Mouse (Mus musculus): ENCODE measurements around the gene Tcap. TPM values are rescaled to one million over a fixed set of nuclear protein-coding genes. Genes with fewer than 3 reads are reported as not detected.

Tcap gene
- polyA plus RNA-seq, 1 experiment: not detected

DNA sequence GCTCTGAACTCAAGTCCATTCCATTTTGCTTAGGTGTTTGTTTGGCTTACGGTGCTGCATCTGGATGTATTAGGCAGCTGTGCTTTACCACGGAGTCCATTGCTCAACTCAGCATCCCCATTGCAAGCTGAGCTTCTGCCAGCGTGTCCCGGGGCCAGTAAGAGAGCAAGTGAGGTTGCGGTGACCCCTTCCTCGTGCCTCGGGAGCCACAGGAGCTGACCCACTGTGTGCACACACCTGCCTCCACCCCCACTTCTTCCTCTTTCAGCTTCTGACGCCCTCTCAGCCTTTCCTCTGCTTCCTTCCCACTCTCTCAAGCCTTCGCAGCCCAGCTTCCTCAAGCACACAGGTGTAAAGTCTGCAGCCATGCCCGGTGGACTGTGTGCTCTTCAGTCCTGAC is 17.3 kb upstream of the Tcap start:
- Histone ChIP-seq H3K9me3 (replicated peaks; ENCODE audit: control insufficient read depth, insufficient read depth, low read length, poor library complexity, severe bottlenecking) (no peaks in the 10 kb centered on the region), H3K27me3 (ENCODE audit: control insufficient read depth, insufficient read depth, low read length, poor library complexity, severe bottlenecking) (no peaks in the 10 kb centered on the region), H3K36me3 (ENCODE audit: control insufficient read depth, insufficient read depth, low read length, poor library complexity, severe bottlenecking) (no peaks in the 10 kb centered on the region), H3K4me3 (ENCODE audit: low read depth, low read length) (no peak overlapping the region), H3K27ac (ENCODE audit: insufficient read depth, low read length) (no peak overlapping the region), H3K4me1 (ENCODE audit: control insufficient read depth, insufficient read depth, low read length) (peaks cover 4% of the 10 kb centered on the region), H3K9ac (ENCODE audit: low read depth, poor library complexity, severe bottlenecking) (no peak overlapping the region)
- no peak for TF ChIP-seq CTCF (IDR thresholded peaks at IDR 0.05; ENCODE audit: low read depth, low read length)
- TF ChIP-seq POLR2A (IDR thresholded peaks at IDR 0.05; ENCODE audit: insufficient read depth, low read length): no peak
- TF ChIP-seq EP300 (IDR thresholded peaks at IDR 0.05; ENCODE audit: insufficient read depth, low read depth, low read length): no peak

DNA sequence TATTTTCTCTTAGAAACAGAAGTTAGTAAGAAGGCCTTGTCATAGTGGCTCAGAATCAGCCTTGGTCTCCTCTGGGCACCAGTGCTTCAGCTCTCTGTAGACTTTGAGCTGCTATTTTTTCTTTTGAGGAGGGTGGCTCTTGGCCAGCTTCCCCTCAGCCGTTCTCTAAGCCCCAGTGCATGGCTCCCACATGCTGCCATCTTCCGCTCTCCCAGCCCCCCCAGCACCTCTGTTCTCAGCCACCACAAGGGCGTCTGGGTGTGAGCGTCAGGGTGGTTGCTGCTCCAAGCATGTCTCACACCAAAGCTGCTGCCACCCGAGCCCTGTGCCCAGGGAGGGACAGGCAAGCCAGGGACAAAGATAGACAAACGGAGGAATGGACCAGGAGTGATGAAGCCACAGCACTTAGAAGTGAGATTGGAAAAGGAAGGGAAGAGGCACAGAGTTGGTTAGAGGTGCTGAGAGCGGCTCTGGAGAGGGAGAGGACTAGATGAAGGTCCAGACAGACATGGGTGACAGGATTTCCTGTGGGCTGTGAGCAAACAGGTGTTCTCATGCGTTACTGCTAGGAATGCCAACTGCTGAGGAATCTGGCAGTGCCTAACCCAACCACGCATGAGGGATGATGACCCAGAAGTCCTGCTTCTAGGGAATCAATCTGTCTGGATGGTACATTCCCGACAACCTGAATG is 16.3 kb upstream of the Tcap start:
- no peak overlapping the region for H3K4me3 ChIP-seq (ENCODE audit: low read depth, low read length)
- no peak overlapping the region for H3K9ac ChIP-seq (ENCODE audit: low read depth, poor library complexity, severe bottlenecking)
- no peaks in the 10 kb centered on the region for H3K27me3 ChIP-seq (ENCODE audit: control insufficient read depth, insufficient read depth, low read length, poor library complexity, severe bottlenecking)
- TF ChIP-seq EP300 (IDR thresholded peaks at IDR 0.05; ENCODE audit: insufficient read depth, low read depth, low read length): no peak
- TF ChIP-seq POLR2A (IDR thresholded peaks at IDR 0.05; ENCODE audit: insufficient read depth, low read length): no peak
- no peak for TF ChIP-seq CTCF (IDR thresholded peaks at IDR 0.05; ENCODE audit: low read depth, low read length)
- no peaks in the 10 kb centered on the region for H3K36me3 ChIP-seq (ENCODE audit: control insufficient read depth, insufficient read depth, low read length, poor library complexity, severe bottlenecking)
- H3K9me3 ChIP-seq (replicated peaks; ENCODE audit: control insufficient read depth, insufficient read depth, low read length, poor library complexity, severe bottlenecking): no peaks in the 10 kb centered on the region
- H3K27ac ChIP-seq (ENCODE audit: insufficient read depth, low read length): no peak overlapping the region
- H3K4me1 ChIP-seq (ENCODE audit: control insufficient read depth, insufficient read depth, low read length): peaks cover 4% of the 10 kb centered on the region

DNA sequence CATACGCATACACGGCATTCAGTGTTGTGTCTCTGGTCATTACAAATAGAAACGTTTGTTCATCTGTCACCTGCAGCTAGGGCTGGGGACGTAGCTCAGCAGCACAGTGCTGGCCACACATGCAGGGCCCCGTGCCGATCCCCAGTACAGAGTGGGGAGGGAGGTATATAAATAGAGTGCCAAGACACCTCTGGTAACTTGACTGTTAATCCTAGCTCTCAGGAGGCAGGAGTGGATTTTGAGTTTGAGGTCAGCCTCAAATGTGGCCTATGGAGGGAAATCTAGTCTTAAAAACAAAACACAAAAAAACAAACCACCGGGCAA is 15.8 kb upstream of the Tcap start:
- Histone ChIP-seq H3K4me1 (ENCODE audit: control insufficient read depth, insufficient read depth, low read length) (peaks cover 4% of the 10 kb centered on the region), H3K9me3 (replicated peaks; ENCODE audit: control insufficient read depth, insufficient read depth, low read length, poor library complexity, severe bottlenecking) (no peaks in the 10 kb centered on the region), H3K36me3 (ENCODE audit: control insufficient read depth, insufficient read depth, low read length, poor library complexity, severe bottlenecking) (no peaks in the 10 kb centered on the region), H3K27me3 (ENCODE audit: control insufficient read depth, insufficient read depth, low read length, poor library complexity, severe bottlenecking) (no peaks in the 10 kb centered on the region), H3K27ac (ENCODE audit: insufficient read depth, low read length) (no peak overlapping the region), H3K9ac (ENCODE audit: low read depth, poor library complexity, severe bottlenecking) (no peak overlapping the region), H3K4me3 (ENCODE audit: low read depth, low read length) (no peak overlapping the region)
- no peak for TF ChIP-seq POLR2A (IDR thresholded peaks at IDR 0.05; ENCODE audit: insufficient read depth, low read length)

DNA sequence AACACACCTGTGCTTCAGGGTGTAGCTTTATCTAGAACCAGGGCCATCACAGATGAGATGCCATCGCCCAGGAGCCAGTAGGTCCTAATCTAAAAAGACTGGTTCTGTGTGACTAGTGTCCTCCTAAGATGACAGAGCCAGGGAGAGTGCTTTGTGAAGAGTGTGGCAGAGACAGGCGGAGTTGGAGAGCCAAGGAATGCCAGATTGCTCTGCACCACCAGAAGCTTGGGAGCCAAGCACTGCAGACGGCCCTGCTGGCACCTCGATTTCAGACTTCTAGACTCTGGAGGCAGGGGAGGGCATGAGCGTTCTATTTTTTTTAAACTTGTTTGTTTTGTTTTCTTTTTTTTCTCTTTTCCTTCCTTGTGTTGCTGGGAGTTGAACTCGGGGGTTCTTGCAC is 14.3 kb upstream of the Tcap start:
- Histone ChIP-seq H3K9me3 (replicated peaks; ENCODE audit: control insufficient read depth, insufficient read depth, low read length, poor library complexity, severe bottlenecking) (no peaks in the 10 kb centered on the region), H3K27me3 (ENCODE audit: control insufficient read depth, insufficient read depth, low read length, poor library complexity, severe bottlenecking) (no peaks in the 10 kb centered on the region), H3K4me3 (ENCODE audit: low read depth, low read length) (no peak overlapping the region), H3K9ac (ENCODE audit: low read depth, poor library complexity, severe bottlenecking) (no peak overlapping the region), H3K36me3 (ENCODE audit: control insufficient read depth, insufficient read depth, low read length, poor library complexity, severe bottlenecking) (no peaks in the 10 kb centered on the region), H3K27ac (ENCODE audit: insufficient read depth, low read length) (no peak overlapping the region), H3K4me1 (ENCODE audit: control insufficient read depth, insufficient read depth, low read length) (peaks cover 4% of the 10 kb centered on the region)
- TF ChIP-seq CTCF (IDR thresholded peaks at IDR 0.05; ENCODE audit: low read depth, low read length): no peak
- no peak for TF ChIP-seq EP300 (IDR thresholded peaks at IDR 0.05; ENCODE audit: insufficient read depth, low read depth, low read length)
- no peak for TF ChIP-seq POLR2A (IDR thresholded peaks at IDR 0.05; ENCODE audit: insufficient read depth, low read length)

DNA sequence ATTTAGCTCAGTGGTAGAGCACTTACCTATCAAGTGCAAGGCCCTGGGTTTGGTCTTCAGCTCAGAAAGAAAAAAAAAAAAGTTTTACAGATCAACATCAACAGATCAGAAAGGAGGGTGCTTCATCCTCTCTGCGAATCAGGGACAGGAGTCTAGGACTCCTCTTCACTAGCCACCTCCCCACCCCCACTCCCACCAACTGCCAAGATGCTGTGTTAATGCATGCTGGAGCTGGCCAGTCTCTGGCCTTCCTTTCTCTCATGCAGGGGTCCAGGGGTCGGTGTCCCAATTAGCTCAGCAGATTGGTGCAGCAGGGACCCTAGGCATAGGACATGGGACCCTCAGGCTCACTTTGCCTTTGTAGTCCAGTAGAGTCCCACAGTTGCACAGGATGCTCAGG is 13.0 kb upstream of the Tcap start:
- H3K27ac ChIP-seq (ENCODE audit: insufficient read depth, low read length): no peak overlapping the region
- peaks cover 4% of the 10 kb centered on the region for H3K4me1 ChIP-seq (ENCODE audit: control insufficient read depth, insufficient read depth, low read length)
- H3K27me3 ChIP-seq (ENCODE audit: control insufficient read depth, insufficient read depth, low read length, poor library complexity, severe bottlenecking): no peaks in the 10 kb centered on the region
- no peaks in the 10 kb centered on the region for H3K36me3 ChIP-seq (ENCODE audit: control insufficient read depth, insufficient read depth, low read length, poor library complexity, severe bottlenecking)
- no peak overlapping the region for H3K9ac ChIP-seq (ENCODE audit: low read depth, poor library complexity, severe bottlenecking)
- H3K4me3 ChIP-seq (ENCODE audit: low read depth, low read length): no peak overlapping the region
- TF ChIP-seq POLR2A (IDR thresholded peaks at IDR 0.05; ENCODE audit: insufficient read depth, low read length) (no peak), CTCF (IDR thresholded peaks at IDR 0.05; ENCODE audit: low read depth, low read length) (no peak), EP300 (IDR thresholded peaks at IDR 0.05; ENCODE audit: insufficient read depth, low read depth, low read length) (no peak)
- H3K9me3 ChIP-seq (replicated peaks; ENCODE audit: control insufficient read depth, insufficient read depth, low read length, poor library complexity, severe bottlenecking): no peaks in the 10 kb centered on the region

DNA sequence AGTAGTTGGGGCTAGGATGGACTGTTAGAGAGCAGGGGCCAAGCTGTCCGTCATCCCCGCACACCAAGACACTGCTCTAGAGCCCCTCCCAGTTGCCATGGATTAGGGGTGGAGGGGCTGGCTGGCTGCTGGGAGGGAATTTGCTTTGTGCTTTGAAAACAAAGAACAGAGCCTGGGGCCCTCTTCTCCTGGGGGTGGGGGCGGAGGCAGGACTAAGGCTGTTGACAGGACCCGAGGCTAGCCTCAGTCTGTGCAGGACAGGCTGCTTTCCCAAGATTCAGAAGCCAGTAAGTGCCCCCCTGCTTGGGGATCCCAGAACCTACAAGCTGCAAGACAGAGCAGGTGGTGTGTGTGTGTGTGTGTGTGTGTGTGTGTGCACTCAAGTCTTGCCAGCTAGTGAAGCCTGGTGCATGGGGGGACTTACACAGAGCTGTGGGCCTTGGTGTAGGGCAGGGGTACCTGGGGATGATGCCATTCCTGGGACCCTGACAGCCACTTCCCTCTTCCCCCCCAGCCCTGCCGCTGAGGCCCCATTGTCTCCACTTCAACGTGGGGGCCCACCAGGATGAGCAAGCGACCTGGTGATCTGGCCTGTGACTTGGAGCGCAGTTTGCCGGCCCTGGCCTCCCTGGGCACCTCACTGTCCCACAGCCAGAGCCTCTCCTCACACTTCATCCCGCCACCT is 11.9 kb upstream of the Tcap start:
- H3K9me3 ChIP-seq (replicated peaks; ENCODE audit: control insufficient read depth, insufficient read depth, low read length, poor library complexity, severe bottlenecking): no peaks in the 10 kb centered on the region
- no peaks in the 10 kb centered on the region for H3K36me3 ChIP-seq (ENCODE audit: control insufficient read depth, insufficient read depth, low read length, poor library complexity, severe bottlenecking)
- no peak overlapping the region for H3K9ac ChIP-seq (ENCODE audit: low read depth, poor library complexity, severe bottlenecking)
- H3K27me3 ChIP-seq (ENCODE audit: control insufficient read depth, insufficient read depth, low read length, poor library complexity, severe bottlenecking): no peaks in the 10 kb centered on the region
- TF ChIP-seq CTCF (IDR thresholded peaks at IDR 0.05; ENCODE audit: low read depth, low read length): no peak
- TF ChIP-seq POLR2A (IDR thresholded peaks at IDR 0.05; ENCODE audit: insufficient read depth, low read length): no peak
- TF ChIP-seq EP300 (IDR thresholded peaks at IDR 0.05; ENCODE audit: insufficient read depth, low read depth, low read length): no peak
- H3K4me1 ChIP-seq (ENCODE audit: control insufficient read depth, insufficient read depth, low read length): peaks cover 4% of the 10 kb centered on the region
- no peak overlapping the region for H3K4me3 ChIP-seq (ENCODE audit: low read depth, low read length)
- H3K27ac ChIP-seq (ENCODE audit: insufficient read depth, low read length): no peak overlapping the region

Data from ES-Bruce4 (cell line).